Mouse (Mus musculus) heart, embryonic 13.5 days (tissue): ENCODE results near the gene Nav2. TPM values are rescaled to one million over a fixed set of nuclear protein-coding genes. Genes with fewer than 3 reads are reported as not detected.

ENCODE experiments used
- ATAC-seq: fragments of 200-750 bp; cut with Nextera tagmentation; 2 replicates; pipeline ENCODE4 v1.8.0; 2017; ENCODE audit warnings: moderate TSS enrichment; ENCODE audit not compliant: insufficient number of reproducible peaks, low FRiP score, low TSS enrichment; ENCODE audit errors: extremely low read depth
- H3K27ac ChIP-seq: fragments of 300-500 bp; sonication (generic); replicated peaks from 2 replicates; pipeline ENCODE4 v1.5.1; 2015; ENCODE audit warnings: moderate library complexity, mild to moderate bottlenecking, inconsistent platforms
- H3K27me3 ChIP-seq: fragments of 300-500 bp; sonication (generic); replicated peaks from 2 replicates; pipeline ENCODE4 v1.6.1; 2015; ENCODE audit warnings: mild to moderate bottlenecking, inconsistent platforms
- H3K36me3 ChIP-seq: fragments of 300-500 bp; sonication (generic); 2 replicates; pipeline ENCODE4 v1.6.1; 2015; ENCODE audit warnings: mild to moderate bottlenecking, inconsistent platforms
- H3K4me1 ChIP-seq: fragments of 300-500 bp; sonication (generic); 2 replicates; pipeline ENCODE4 v1.6.1; 2015; ENCODE audit warnings: inconsistent platforms
- H3K4me2 ChIP-seq: fragments of 300-500 bp; sonication (generic); 2 replicates; pipeline ENCODE4 v1.6.1; 2015; ENCODE audit warnings: inconsistent platforms, mild to moderate bottlenecking, moderate library complexity
- H3K4me3 ChIP-seq: fragments of 300-500 bp; sonication (generic); 2 replicates; pipeline ENCODE4 v1.5.1; 2015; ENCODE audit warnings: moderate library complexity, mild to moderate bottlenecking, inconsistent platforms
- H3K9ac ChIP-seq: fragments of 300-500 bp; sonication (generic); 2 replicates; pipeline ENCODE4 v1.6.1; 2015; ENCODE audit warnings: inconsistent platforms, mild to moderate bottlenecking, moderate library complexity
- H3K9me3 ChIP-seq: fragments of 300-500 bp; sonication (generic); 2 replicates; pipeline ENCODE4 v1.6.1; 2016; ENCODE audit warnings: inconsistent platforms
- WGBS: fragments of 180-500 bp; shearing (Covaris S2); methylation state at CpG from one replicate; pipeline ENCODE4 v1.1.7; 2015; ENCODE audit warnings: mixed read lengths; 5-methylcytosine and 5-hydroxymethylcytosine counted together
- polyA plus RNA-seq: library from polyadenylated mRNA; unstranded; fragments of >200 nt; fragmentation: Nextera tagmentation; extraction: Ambion mirVana; gene quantifications from 2 replicates; pipeline ENCODE4 v1.2.1, GENCODE M21; 2015

Gene Nav2
- polyA plus RNA-seq, 1 experiment from 2014 or later: 25.3 TPM

GRCm38 (mm10) chr7:49529498-49529897 lies 621.0 kb downstream of the Nav2 start:
- 0 out of 2 replicates have a peak, but pooled peaks cover 3% of the 10 kb centered on the region for H3K36me3 ChIP-seq
- ATAC-seq: no peak
- peaks cover 65% of the 10 kb centered on the region for H3K4me1 ChIP-seq
- no peak overlapping the region for H3K9ac ChIP-seq
- no peaks in the 10 kb centered on the region for H3K27me3 ChIP-seq
- no peak overlapping the region for H3K4me2 ChIP-seq
- H3K4me3 ChIP-seq: no peak overlapping the region
- H3K27ac ChIP-seq: no peak overlapping the region
- H3K9me3 ChIP-seq: no peaks in the 10 kb centered on the region
- 60% methylated on average over 2 of the region's 2 CpGs for WGBS

DNA sequence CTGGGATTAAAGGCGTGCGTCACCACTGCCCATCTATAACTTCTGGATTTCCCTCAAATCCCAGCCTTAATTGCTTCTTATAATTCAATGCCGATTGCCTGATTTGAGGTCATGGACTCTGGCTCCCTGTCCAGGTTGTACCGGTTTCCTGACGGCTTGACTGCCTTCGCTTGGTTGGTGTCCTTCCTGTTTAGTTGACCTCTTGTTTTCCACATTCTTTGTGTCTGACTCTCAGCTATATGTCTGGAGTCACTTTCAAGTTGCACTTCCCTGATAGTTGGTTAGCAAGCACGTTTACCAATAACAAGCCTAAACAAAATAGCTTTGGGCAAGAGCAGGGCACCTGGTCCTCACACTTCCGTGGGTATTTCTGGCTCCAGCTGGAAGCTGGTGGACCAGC lies 625.1 kb downstream of the Nav2 start:
- 70% methylated on average over 8 of the region's 8 CpGs for WGBS
- no peaks in the 10 kb centered on the region for H3K9me3 ChIP-seq
- H3K27me3 ChIP-seq: no peaks in the 10 kb centered on the region
- H3K27ac ChIP-seq: peak overlapping the region; percentile 89
- H3K9ac ChIP-seq: no peak overlapping the region
- H3K4me3 ChIP-seq: no peak overlapping the region
- H3K4me2 ChIP-seq: no peak overlapping the region
- no peak for ATAC-seq
- H3K4me1 ChIP-seq: peaks cover 45% of the 10 kb centered on the region
- peaks cover 27% of the 10 kb centered on the region for H3K36me3 ChIP-seq

- 29% methylated on average over 6 of the region's 6 CpGs for WGBS
- ATAC-seq: no peak
- peaks cover 27% of the 10 kb centered on the region for H3K36me3 ChIP-seq
- H3K4me2 ChIP-seq: 0 out of 2 replicates have a peak overlapping the region, but pooled peaks have one; percentile 7
- no peak overlapping the region for H3K9ac ChIP-seq
- no peak overlapping the region for H3K4me3 ChIP-seq
- H3K4me1 ChIP-seq: peaks cover 43% of the 10 kb centered on the region
- H3K27ac ChIP-seq: peak overlapping the region; percentile 89
- no peaks in the 10 kb centered on the region for H3K27me3 ChIP-seq
- H3K9me3 ChIP-seq: no peaks in the 10 kb centered on the region
These were observed 625.7 kb downstream of the Nav2 start for GRCm38 (mm10) chr7:49534208-49534607.

GRCm38 (mm10) chr7:49538360-49538759 lies 629.8 kb downstream of the Nav2 start:
- Histone ChIP-seq H3K4me2 (no peak overlapping the region), H3K36me3 (peaks cover 42% of the 10 kb centered on the region), H3K27me3 (no peaks in the 10 kb centered on the region), H3K27ac (peak overlapping the region; percentile 1; the same call in 1 of the 2 replicates), H3K4me3 (no peak overlapping the region), H3K9me3 (no peaks in the 10 kb centered on the region), H3K9ac (no peak overlapping the region), H3K4me1 (peaks cover 65% of the 10 kb centered on the region)
- 70% methylated on average over 5 of the region's 5 CpGs for WGBS
- ATAC-seq: no peak

DNA sequence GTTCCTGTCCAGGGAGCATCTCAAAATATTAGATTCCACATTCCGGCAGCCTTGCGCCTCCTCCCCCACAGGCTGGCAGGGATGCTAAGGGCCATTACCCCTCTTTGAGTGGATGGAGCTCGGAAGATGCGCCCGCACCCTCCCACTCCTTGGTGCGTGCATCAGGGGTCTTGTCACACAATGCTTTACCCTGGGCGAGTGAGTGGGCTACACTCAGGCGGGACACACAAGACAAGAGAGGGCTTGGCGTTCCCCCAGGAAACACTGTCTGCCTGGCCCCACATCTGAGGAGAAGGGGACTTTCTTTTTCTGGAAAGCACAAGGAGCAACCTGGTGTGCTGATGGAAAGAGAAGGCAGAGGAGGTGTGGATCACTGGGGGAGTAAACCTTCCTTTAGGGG lies 631.7 kb downstream of the Nav2 start:
- Histone ChIP-seq H3K9me3 (no peaks in the 10 kb centered on the region), H3K4me3 (no peak overlapping the region), H3K27ac (no peak overlapping the region; the same call in 1 of the 2 replicates), H3K4me1 (peaks cover 64% of the 10 kb centered on the region), H3K27me3 (no peaks in the 10 kb centered on the region), H3K36me3 (peaks cover 42% of the 10 kb centered on the region), H3K9ac (peak overlapping the region; percentile 24; the same call in 1 of the 2 replicates), H3K4me2 (no peak overlapping the region)
- 80% methylated on average over 9 of the region's 9 CpGs for WGBS
- ATAC-seq: no peak

DNA sequence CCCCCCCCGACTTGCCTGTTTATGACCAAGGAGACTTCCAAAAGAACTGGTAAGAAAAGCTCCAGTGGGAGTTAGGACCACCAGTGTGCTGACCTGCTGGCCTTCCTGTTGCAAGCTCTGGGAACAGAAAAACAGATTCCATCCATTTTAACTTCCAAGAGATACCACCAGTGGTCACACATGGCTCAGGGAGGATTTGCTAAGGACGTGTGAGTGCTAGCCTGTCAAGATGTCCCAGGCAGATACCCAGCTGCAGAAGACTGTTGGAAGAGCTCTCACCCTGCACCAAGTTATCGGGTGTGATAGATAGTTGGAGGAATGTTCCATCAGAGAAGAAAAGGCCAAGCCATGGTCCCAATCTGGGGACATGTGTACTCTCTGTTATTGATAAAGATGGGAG lies 633.6 kb downstream of the Nav2 start:
- Histone ChIP-seq H3K4me1 (peaks cover 62% of the 10 kb centered on the region), H3K27me3 (no peaks in the 10 kb centered on the region), H3K9me3 (no peaks in the 10 kb centered on the region), H3K4me2 (no peak overlapping the region), H3K27ac (peak overlapping the region; percentile 20), H3K9ac (no peak overlapping the region), H3K36me3 (peaks cover 34% of the 10 kb centered on the region), H3K4me3 (no peak overlapping the region)
- no peak for ATAC-seq
- 36% methylated on average over 3 of the region's 3 CpGs for WGBS

GRCm38 (mm10) chr7:49544775-49545705 lies 636.5 kb downstream of the Nav2 start:
- Histone ChIP-seq H3K4me1 (peaks cover 49% of the 10 kb centered on the region), H3K36me3 (peaks cover 53% of the 10 kb centered on the region), H3K4me3 (no peak overlapping the region), H3K27me3 (no peaks in the 10 kb centered on the region), H3K27ac (peak overlapping the region; percentile 92), H3K4me2 (peak overlapping the region; percentile 36), H3K9me3 (no peaks in the 10 kb centered on the region), H3K9ac (peak overlapping the region; percentile 67)
- WGBS: 15% methylated on average over 11 of the region's 11 CpGs
- peak; percentile 26; the same call in 1 of the 2 replicates for ATAC-seq

DNA sequence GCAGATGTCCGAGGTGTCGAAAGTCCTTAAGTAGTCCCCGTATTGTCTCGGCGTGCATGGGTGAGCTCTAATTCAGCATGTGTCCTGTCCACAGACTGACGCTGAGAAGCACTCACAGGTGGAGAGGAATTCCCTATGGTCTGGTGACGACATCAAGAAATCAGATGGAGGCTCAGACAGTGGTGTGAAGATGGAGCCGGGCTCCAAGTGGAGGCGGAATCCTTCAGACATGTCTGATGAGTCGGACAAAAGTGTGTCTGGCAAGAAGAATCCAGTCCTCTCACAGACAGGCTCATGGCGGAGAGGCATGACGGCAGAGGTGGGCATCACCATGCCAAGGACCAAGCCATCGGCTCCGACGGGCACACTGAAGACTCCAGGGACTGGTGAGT lies 637.2 kb downstream of the Nav2 start:
- Histone ChIP-seq H3K9ac (peak overlapping the region; percentile 67), H3K4me2 (peak overlapping the region; percentile 36), H3K4me3 (no peak overlapping the region), H3K27me3 (no peaks in the 10 kb centered on the region), H3K9me3 (no peaks in the 10 kb centered on the region), H3K4me1 (peaks cover 47% of the 10 kb centered on the region), H3K36me3 (peaks cover 50% of the 10 kb centered on the region), H3K27ac (peak overlapping the region; percentile 92)
- no peak for ATAC-seq
- WGBS: 50% methylated on average over 15 of the region's 15 CpGs

- no peak overlapping the region for H3K4me3 ChIP-seq
- H3K36me3 ChIP-seq: peaks cover 60% of the 10 kb centered on the region
- peaks cover 52% of the 10 kb centered on the region for H3K4me1 ChIP-seq
- H3K4me2 ChIP-seq: no peak overlapping the region
- H3K9me3 ChIP-seq: no peaks in the 10 kb centered on the region
- no peak overlapping the region for H3K27ac ChIP-seq
- H3K9ac ChIP-seq: 0 out of 2 replicates have a peak overlapping the region, but pooled peaks have one; percentile 12
- no peak for ATAC-seq
- H3K27me3 ChIP-seq: no peaks in the 10 kb centered on the region
- 75% methylated on average over 11 of the region's 11 CpGs for WGBS
These were observed 639.9 kb downstream of the Nav2 start for GRCm38 (mm10) chr7:49548397-49548796.

- peaks cover 76% of the 10 kb centered on the region for H3K36me3 ChIP-seq
- ATAC-seq: peak; percentile 16; the same call in 1 of the 2 replicates
- H3K4me1 ChIP-seq: peaks cover 69% of the 10 kb centered on the region
- peak overlapping the region; percentile 89 for H3K27ac ChIP-seq
- 19% methylated on average over 11 of the region's 11 CpGs for WGBS
- H3K27me3 ChIP-seq: no peaks in the 10 kb centered on the region
- peak overlapping the region; percentile 10; the same call in 1 of the 2 replicates for H3K4me2 ChIP-seq
- H3K4me3 ChIP-seq: no peak overlapping the region
- H3K9me3 ChIP-seq: no peaks in the 10 kb centered on the region
- peak overlapping the region; percentile 67 for H3K9ac ChIP-seq
These were observed 644.9 kb downstream of the Nav2 start for GRCm38 (mm10) chr7:49553236-49553981.

DNA sequence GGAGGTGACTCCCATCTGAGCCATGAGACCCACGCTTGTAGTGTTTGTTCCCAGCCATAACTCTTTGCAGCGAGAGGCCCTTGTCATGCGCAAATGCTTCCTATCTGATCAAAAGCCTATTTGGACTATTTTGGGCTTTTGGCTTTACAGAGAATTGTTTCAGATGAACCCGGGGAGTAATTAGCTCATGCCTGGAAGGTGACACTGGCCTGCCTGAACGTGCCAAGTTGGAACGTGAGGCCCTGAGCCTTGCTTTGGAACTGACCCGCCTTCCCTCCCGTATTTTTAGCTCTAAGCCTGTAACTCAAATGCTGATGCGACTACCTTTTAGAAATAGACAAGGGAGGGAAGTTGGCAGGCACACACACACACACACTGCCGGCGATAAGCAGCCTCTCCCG lies 649.7 kb downstream of the Nav2 start:
- H3K9me3 ChIP-seq: no peaks in the 10 kb centered on the region
- no peak overlapping the region for H3K4me3 ChIP-seq
- peak overlapping the region; percentile 70 for H3K9ac ChIP-seq
- peak overlapping the region; percentile 95 for H3K27ac ChIP-seq
- peaks cover 74% of the 10 kb centered on the region for H3K36me3 ChIP-seq
- no peaks in the 10 kb centered on the region for H3K27me3 ChIP-seq
- 0 out of 2 replicates have a peak, but pooled peaks have one; percentile 10 for ATAC-seq
- 37% methylated on average over 12 of the region's 12 CpGs for WGBS
- H3K4me1 ChIP-seq: peaks cover 78% of the 10 kb centered on the region
- peak overlapping the region; percentile 42 for H3K4me2 ChIP-seq
